Mouse (Mus musculus) ES-E14 (cell line): ENCODE measurements around the gene Ddx42. TPM values are rescaled to one million over a fixed set of nuclear protein-coding genes. Genes with fewer than 3 reads are reported as not detected.
A peak's percentile ranks its signal among the peaks of the same experiment; 100 is the strongest.

Source experiments
- DNase-seq: peaks from one replicate; pipeline ENCODE4 v3.0.0-alpha.2; 2013; ENCODE audit warnings: low read depth, low spot score
- H3K27ac ChIP-seq: 2 replicates; pipeline ENCODE4 v1.5.1; 2012; ENCODE audit warnings: low read depth, mild to moderate bottlenecking, low read length, moderate library complexity, mixed read lengths; ENCODE audit not compliant: poor library complexity, insufficient read depth, severe bottlenecking
- H3K36me3 ChIP-seq: 2 replicates; pipeline ENCODE4 v1.6.1; 2012; ENCODE audit warnings: mild to moderate bottlenecking, low read length, moderate library complexity, mixed read lengths; ENCODE audit not compliant: control insufficient read depth, poor library complexity, insufficient read depth, severe bottlenecking
- H3K4me1 ChIP-seq, 2 experiments: fragments of 150-350 bp in 1 of 2; sonication (generic) in 1 of 2; 2 replicates each; pipeline ENCODE4 v1.6.1; 2012; ENCODE audit warnings: low read length in 2 of 2, mild to moderate bottlenecking in 1 of 2, mixed read lengths in 1 of 2; ENCODE audit not compliant: control insufficient read depth in 2 of 2, insufficient read depth in 2 of 2, poor library complexity in 1 of 2
- H3K4me3 ChIP-seq, 2 experiments: fragments of 150-350 bp in 1 of 2; sonication (generic) in 1 of 2; 2 replicates each; pipeline ENCODE4 v1.5.1; 2012; ENCODE audit warnings: low read length in 2 of 2, low read depth in 1 of 2, mild to moderate bottlenecking in 1 of 2, mixed read lengths in 1 of 2; ENCODE audit not compliant: insufficient read depth in 1 of 2, poor library complexity in 1 of 2, severe bottlenecking in 1 of 2
- H3K9ac ChIP-seq: 2 replicates; pipeline ENCODE4 v1.6.1; 2012; ENCODE audit warnings: low read depth, mild to moderate bottlenecking, low read length, mixed read lengths; ENCODE audit not compliant: poor library complexity, insufficient read depth, severe bottlenecking
- H3K9me3 ChIP-seq: fragments of 150-350 bp; sonication (generic); 2 replicates; pipeline ENCODE4 v1.6.1; 2012; ENCODE audit warnings: low read depth, mild to moderate bottlenecking, low read length; ENCODE audit not compliant: control insufficient read depth, insufficient read depth
- CHD2 ChIP-seq: IDR thresholded peaks from 2 replicates; pipeline ENCODE4 v1.6.1; 2014; ENCODE audit warnings: mild to moderate bottlenecking, low read depth, low read length, inconsistent platforms
- HCFC1 ChIP-seq: IDR thresholded peaks from 2 replicates; pipeline ENCODE4 v1.6.1; 2012; ENCODE audit warnings: low read length, inconsistent platforms, borderline replicate concordance; ENCODE audit not compliant: insufficient read depth
- MAFK ChIP-seq: IDR thresholded peaks from 2 replicates; pipeline ENCODE4 v1.6.1; 2014; ENCODE audit warnings: mild to moderate bottlenecking, low read depth, low read length, inconsistent platforms; ENCODE audit not compliant: insufficient read depth
- ZC3H11A ChIP-seq: IDR thresholded peaks from 2 replicates; pipeline ENCODE4 v1.6.1; 2012; ENCODE audit warnings: low read depth, mild to moderate bottlenecking, inconsistent platforms, low read length, borderline replicate concordance
- ZNF384 ChIP-seq: IDR thresholded peaks from 2 replicates; pipeline ENCODE4 v1.6.1; 2012; ENCODE audit warnings: low read depth, low read length, inconsistent platforms
- in situ Hi-C, 2 experiments: fragments of 600-800 bp; cut with MboI; formaldehyde crosslinking; loops; one replicate each; pipeline ENCODE4 v1.15.1; 2025; ENCODE audit warnings: low sequenced_read_pairs in 2 of 2, inconsistent platforms in 1 of 2; ENCODE audit not compliant: unreplicated experiment in 2 of 2
- total RNA-seq: library from RNA; depleted of rRNA; stranded (reverse); fragments of 300-350 nt; gene quantifications from 2 replicates; pipeline ENCODE4 v1.2.3, GENCODE M21; 2012

Gene Ddx42
- total RNA-seq, 1 experiment: 64.3 TPM

DNA sequence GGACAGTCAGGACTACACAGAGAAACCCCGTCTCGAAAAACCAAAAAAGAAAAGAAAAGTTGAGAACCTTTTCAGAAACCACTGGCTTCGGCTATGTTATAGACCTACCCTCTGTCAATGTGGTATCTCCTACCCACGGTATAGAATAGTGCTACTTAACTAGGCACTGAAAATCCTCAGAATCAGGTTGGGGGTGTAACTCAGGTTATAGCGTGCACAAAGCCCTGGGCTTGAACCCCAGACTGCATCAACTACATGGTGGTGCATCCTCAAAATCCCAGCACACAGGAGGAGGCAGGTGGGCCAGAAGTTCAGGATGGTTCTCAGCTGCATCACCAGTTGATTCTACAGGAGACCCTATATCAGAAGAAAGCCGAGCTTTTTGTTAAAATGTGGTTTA lies 57.1 kb downstream of the Ddx42 start:
- Histone ChIP-seq H3K27ac (no peak overlapping the region; the same call in 1 of the 2 replicates), H3K36me3 (no peaks in the 10 kb centered on the region), H3K9me3 (no peaks in the 10 kb centered on the region), H3K9ac (peak overlapping the region; percentile 89), H3K4me1 (peaks cover 6 to 19% of the 10 kb centered on the region in 2 experiments), H3K4me3 (peak overlapping the region; percentile 58 to 78; a peak in 3 of 4 replicates)
- no peak for DNase-seq
- TF ChIP-seq HCFC1: no peak
- no peak for TF ChIP-seq CHD2
- TF ChIP-seq ZC3H11A: no peak
- TF ChIP-seq ZNF384: no peak
- TF ChIP-seq MAFK: no peak
- in situ Hi-C loops: no loop called here

GRCm38 (mm10) chr11:106274374-106274773 lies 57.6 kb downstream of the Ddx42 start:
- TF ChIP-seq HCFC1 (no peak), MAFK (no peak), ZNF384 (no peak), ZC3H11A (no peak), CHD2 (no peak)
- no peak overlapping the region for H3K27ac ChIP-seq
- H3K36me3 ChIP-seq: no peaks in the 10 kb centered on the region
- no peak for DNase-seq
- H3K4me3 ChIP-seq: no peak overlapping the region
- peaks cover 2 to 19% of the 10 kb centered on the region in 2 experiments; a peak in 3 of 4 replicates for H3K4me1 ChIP-seq
- in situ Hi-C loops: no loop called here
- no peak overlapping the region for H3K9ac ChIP-seq
- no peaks in the 10 kb centered on the region for H3K9me3 ChIP-seq

DNA sequence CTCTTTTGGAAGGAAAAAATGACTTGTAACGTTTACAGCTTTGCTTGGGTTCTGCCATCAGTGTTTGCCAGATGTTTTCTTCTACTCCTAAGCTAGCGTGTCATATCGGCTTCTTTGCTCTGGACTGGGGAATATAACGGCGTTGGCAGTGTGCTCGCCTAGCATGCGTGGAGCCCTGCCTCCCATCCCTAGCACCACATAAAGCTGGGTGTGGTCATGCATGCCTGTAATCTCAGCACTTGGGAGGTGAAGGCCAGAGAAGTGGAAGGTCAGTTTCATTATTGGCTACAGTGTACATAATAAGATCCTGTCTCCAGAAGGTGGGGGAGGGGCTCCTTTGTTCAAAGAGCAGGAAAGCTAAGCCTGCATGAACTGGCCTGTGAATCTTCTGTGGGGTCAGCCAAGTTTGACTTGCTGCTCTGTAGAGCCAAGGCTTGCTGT lies 58.3 kb downstream of the Ddx42 start:
- no peaks in the 10 kb centered on the region for H3K36me3 ChIP-seq
- H3K4me3 ChIP-seq: no peak overlapping the region
- peaks cover 2 to 19% of the 10 kb centered on the region in 2 experiments; a peak in 3 of 4 replicates for H3K4me1 ChIP-seq
- no peak overlapping the region for H3K9ac ChIP-seq
- in situ Hi-C loops: no loop called here
- H3K27ac ChIP-seq: no peak overlapping the region
- TF ChIP-seq HCFC1 (no peak), ZNF384 (no peak), CHD2 (no peak), MAFK (no peak), ZC3H11A (no peak)
- H3K9me3 ChIP-seq: no peaks in the 10 kb centered on the region
- DNase-seq: no peak

DNA sequence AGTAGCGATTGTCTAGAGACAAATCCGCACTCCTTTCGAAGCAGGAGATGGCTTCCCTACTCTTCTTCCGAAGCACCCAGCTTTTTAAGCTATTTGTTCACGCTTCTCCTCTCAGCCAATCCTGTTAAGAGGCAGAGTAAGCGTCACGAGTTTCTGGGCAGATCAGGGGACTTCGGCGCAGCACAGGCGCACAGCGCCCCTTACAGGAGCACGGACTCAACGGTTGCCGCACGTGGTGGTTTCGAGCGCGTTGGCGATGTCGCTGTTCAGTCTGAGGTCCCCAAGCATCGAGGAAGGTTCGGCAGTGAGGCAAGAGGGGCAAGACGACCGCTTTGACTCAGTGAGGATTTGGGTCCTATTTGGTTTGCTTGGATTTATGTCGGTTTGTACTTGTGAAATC lies 59.7 kb downstream of the Ddx42 start, which contains the start of gene Tcam1:
TSS of gene Tcam1 (plus strand) at position 219 of the 400 bp plus-strand sequence.
- Histone ChIP-seq H3K36me3 (no peaks in the 10 kb centered on the region), H3K9me3 (no peaks in the 10 kb centered on the region), H3K9ac (no peak within 1 kb of the TSS), H3K4me3 (no peak within 1 kb of the TSS), H3K4me1 (peaks cover 2 to 13% of the 10 kb centered on the region in 2 experiments; a peak in 3 of 4 replicates), H3K27ac (no peak within 1 kb of the TSS)
- in situ Hi-C loops: no loop called here
- peak; percentile 94 for DNase-seq
- TF ChIP-seq MAFK: no peak
- TF ChIP-seq ZC3H11A: no peak
- no peak for TF ChIP-seq ZNF384
- TF ChIP-seq HCFC1: peak; percentile 68; the same call in 1 of the 2 replicates
- peak; percentile 98 for TF ChIP-seq CHD2

DNA sequence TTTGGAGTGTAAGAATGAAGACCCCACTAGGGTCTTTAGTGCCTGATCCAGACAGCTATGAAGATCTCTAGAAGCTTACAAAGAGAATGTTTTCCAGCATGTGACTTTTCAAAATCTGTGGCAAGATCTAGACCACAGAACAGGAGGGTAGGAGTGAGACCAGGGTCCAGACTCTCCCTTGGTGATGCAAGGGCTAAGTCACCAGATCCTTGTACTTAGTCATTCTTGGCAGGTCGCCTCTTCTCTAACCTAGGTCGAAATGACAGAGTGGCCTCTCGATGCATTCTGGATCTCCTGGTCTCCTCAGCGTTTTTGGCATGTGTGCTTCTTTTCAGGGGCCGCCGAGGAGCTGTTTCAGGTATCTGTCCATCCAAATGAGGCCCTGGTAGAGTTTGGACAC lies 65.7 kb downstream of the Ddx42 start:
- H3K4me3 ChIP-seq: no peak overlapping the region
- no peak overlapping the region for H3K9ac ChIP-seq
- H3K27ac ChIP-seq: no peak overlapping the region
- no peak for TF ChIP-seq CHD2
- no peak for TF ChIP-seq MAFK
- no peak for TF ChIP-seq ZNF384
- TF ChIP-seq ZC3H11A: no peak
- TF ChIP-seq HCFC1: no peak
- no peak for DNase-seq
- no peaks in the 10 kb centered on the region for H3K9me3 ChIP-seq
- in situ Hi-C loops: no loop called here
- H3K36me3 ChIP-seq: no peaks in the 10 kb centered on the region
- no peaks in the 10 kb centered on the region for H3K4me1 ChIP-seq
